34 mouse cellular contexts compared by ENCODE assay signal in genomic region chr19:24012479-24012878, GRCm38 (mm10). TPM values are rescaled to one million over a fixed set of nuclear protein-coding genes. Genes with fewer than 3 reads are reported as not detected.
"Had no signal": no experiment of that assay in that cellular context is flagged by ENCODE, and none has a peak within 500 bp of the region (broad histone marks: within the 10 kb centered on the region; RNA-seq: fewer than 3 reads in every experiment).

No protein-coding gene starts in this region.

- H3K27ac ChIP-seq: left cerebral cortex, adult 2 months; limb, embryonic 10.5 days; limb, embryonic 12.5 days; limb, embryonic 13.5 days; limb, embryonic 15.5 days; liver, embryonic 12.5 days; liver, embryonic 13.5 days; liver, embryonic 14.5 days; liver, embryonic 15.5 days; lung, embryonic 15.5 days; macrophage; midbrain, embryonic 10.5 days; midbrain, embryonic 12.5 days; midbrain, embryonic 13.5 days; neural tube, embryonic 12.5 days had no signal

- H3K27me3 ChIP-seq: limb, embryonic 12.5 days; limb, embryonic 13.5 days; limb, embryonic 15.5 days; liver, embryonic 12.5 days; liver, embryonic 13.5 days; liver, embryonic 15.5 days; lung, embryonic 15.5 days; midbrain, embryonic 12.5 days; midbrain, embryonic 13.5 days; neural tube, embryonic 12.5 days had no signal

- H3K9me3 ChIP-seq: limb, embryonic 10.5 days; limb, embryonic 12.5 days; limb, embryonic 13.5 days; limb, embryonic 15.5 days; liver, embryonic 12.5 days; liver, embryonic 13.5 days; liver, embryonic 15.5 days; lung, embryonic 15.5 days; megakaryocyte, embryonic 14.5 days had no signal

- H3K4me3 ChIP-seq: left cerebral cortex, adult 2 months; limb, embryonic 10.5 days; limb, embryonic 12.5 days; limb, embryonic 13.5 days; limb, embryonic 15.5 days; liver, embryonic 12.5 days; liver, embryonic 13.5 days; liver, embryonic 15.5 days; lung, embryonic 15.5 days; megakaryocyte, embryonic 14.5 days; midbrain, embryonic 10.5 days; midbrain, embryonic 12.5 days; midbrain, embryonic 13.5 days; myocyte; neural tube, embryonic 12.5 days had no signal

- H3K36me3 ChIP-seq: limb, embryonic 10.5 days; limb, embryonic 12.5 days; limb, embryonic 13.5 days; limb, embryonic 15.5 days; liver, embryonic 12.5 days; liver, embryonic 13.5 days; liver, embryonic 15.5 days; lung, embryonic 15.5 days; midbrain, embryonic 10.5 days; midbrain, embryonic 12.5 days; midbrain, embryonic 13.5 days; neural tube, embryonic 12.5 days had no signal

- DNase-seq: left cerebral cortex, postnatal 4 days; liver; liver, embryonic 13.5 days; liver, postnatal 0 days; lung, adult 18-20 months; lung, adult 2 months; lung, embryonic 14.5 days; lung, postnatal 10 days; lung, postnatal 14 days; lung, postnatal 36 days; lung, postnatal 4 days; midbrain, embryonic 14.5 days had no signal

- H3K9ac ChIP-seq: limb, embryonic 12.5 days; limb, embryonic 13.5 days; limb, embryonic 15.5 days; liver, embryonic 12.5 days; liver, embryonic 13.5 days; liver, embryonic 14.5 days; liver, embryonic 15.5 days; liver, postnatal 0 days; lung, embryonic 14.5 days; lung, embryonic 15.5 days; midbrain, embryonic 12.5 days; midbrain, embryonic 13.5 days; neural tube, embryonic 12.5 days had no signal

- H3K4me1 ChIP-seq: liver, embryonic 15.5 days had no signal

- ATAC-seq: liver, embryonic 12.5 days; liver, postnatal 0 days; lung, postnatal 0 days; midbrain, embryonic 13.5 days; midbrain, embryonic 16.5 days had no signal

- H3K4me2 ChIP-seq: limb, embryonic 12.5 days; limb, embryonic 13.5 days; limb, embryonic 15.5 days; liver, embryonic 11.5 days; liver, embryonic 12.5 days; liver, embryonic 13.5 days; liver, embryonic 15.5 days; lung, embryonic 14.5 days; lung, embryonic 15.5 days; midbrain, embryonic 12.5 days; midbrain, embryonic 13.5 days; neural tube, embryonic 12.5 days had no signal

RNA-seq across cellular contexts. Expression of gene Fam189a2, which starts 18.3 kb away (rescaled TPM):
- total RNA-seq: megakaryocyte progenitor cell, adult 5-6 weeks; megakaryocyte-erythroid progenitor cell, adult 5-6 weeks; monocyte, adult 5-6 weeks had no signal
- polyA plus RNA-seq: macrophage had no signal
